Mouse (Mus musculus) liver, adult (tissue): ENCODE data around the gene Vmn1r188.
"Not testable (repeated sequence)": the region's sequence is repeated elsewhere in the genome, so short reads cannot be mapped to it uniquely, and the experiment has no call there.

Experiments used
- GATA4 ChIP-seq: IDR thresholded peaks from 2 replicates; pipeline ENCODE4 v1.6.1; 2014; ENCODE audit warnings: mild to moderate bottlenecking, low read length; ENCODE audit not compliant: insufficient replicate concordance

The Vmn1r188 gene

DNA sequence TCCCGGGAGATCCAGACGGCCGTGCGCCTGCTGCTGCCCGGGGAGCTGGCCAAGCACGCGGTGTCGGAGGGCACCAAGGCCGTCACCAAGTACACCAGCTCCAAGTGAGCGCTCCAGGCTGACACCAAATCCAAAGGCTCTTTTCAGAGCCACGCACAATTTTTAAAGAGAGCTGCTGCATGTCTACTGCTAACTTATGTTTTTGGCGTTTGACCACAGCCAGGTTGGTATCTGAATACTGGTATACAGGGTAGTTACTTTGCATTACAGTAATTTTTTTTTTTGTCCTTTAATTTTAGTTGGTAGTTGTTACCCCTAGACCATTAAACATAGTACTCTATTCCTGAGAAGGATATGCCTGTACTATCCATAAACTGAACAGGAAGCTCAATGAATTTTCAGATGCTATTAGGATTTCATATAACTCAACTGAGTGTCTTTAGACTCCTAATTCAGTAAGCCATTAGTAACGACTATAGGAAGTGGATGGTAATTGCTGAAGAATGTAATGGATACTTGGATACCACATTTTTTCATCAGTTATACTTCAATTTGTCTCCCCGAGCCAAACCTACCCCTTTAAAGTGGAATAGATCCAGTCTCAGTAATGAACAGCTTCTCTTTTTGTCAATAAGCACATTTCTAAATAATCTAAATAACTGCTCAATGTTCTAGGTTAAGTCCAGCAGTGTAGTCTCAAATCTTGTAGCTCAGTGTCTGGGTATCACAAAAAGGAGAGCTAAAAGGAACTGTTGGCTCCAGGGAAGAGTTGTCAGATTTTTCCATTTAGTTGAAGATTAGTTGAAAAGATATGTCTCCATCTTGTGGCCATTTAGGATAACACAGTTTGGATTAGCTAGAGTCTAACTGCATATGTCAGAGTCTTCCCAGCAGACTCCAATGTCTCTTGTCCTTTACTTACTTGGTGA lies 40.5 kb upstream of the Vmn1r188 start:
- no peak for TF ChIP-seq GATA4

DNA sequence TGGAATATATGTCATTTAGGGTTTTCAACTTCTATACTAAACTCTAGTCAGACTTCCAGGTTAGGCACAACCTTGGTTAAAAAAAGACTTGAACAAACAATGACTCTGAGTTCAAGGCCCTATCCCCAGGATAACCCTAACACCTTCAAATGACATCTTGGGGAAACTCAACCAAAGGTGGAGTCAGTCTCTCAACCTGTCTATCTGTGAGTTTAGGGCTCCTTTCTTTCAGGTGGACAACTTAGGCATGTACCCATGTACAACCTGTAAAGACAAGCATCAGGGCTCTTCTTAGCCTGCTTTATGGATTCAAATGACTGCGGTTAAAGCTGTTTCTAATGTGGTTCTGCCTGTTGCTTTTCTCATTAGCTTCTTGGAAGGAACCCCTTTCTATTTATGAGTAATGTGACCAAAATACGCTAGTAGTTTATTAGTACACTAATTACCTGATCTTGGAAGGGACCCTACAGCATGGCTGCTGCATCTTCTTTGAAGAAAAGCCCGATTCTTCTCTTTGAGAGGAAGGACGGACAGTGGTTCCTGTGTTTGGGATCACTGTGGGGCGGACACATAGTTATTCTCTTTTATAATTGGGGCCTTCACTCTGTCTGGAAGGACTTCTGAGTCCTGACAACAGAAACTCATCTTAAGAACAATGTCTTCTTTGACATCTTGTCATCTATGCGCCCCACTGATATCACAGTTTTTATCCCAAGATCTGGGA lies 39.6 kb upstream of the Vmn1r188 start:
- TF ChIP-seq GATA4, result no peak

DNA sequence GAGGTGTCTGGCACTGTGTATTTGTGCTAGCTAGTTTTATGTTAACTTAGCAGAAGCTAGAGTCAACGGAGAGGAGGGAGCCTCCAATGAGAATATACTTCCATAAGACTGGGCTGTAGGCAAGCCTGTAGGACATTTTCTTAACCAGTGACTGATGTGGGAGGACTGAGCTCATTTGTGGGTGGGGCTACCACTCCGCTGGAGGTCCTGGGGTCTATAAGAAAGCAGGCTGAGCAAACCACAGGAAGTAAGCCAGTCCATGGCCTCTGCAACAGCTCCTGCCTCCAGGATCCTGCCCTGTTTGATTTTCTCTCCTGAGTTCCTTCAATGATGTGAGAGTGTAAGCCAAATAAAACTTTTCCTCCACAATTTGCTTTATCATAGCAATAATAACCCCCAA lies 38.9 kb upstream of the Vmn1r188 start:
- no peak for TF ChIP-seq GATA4

DNA sequence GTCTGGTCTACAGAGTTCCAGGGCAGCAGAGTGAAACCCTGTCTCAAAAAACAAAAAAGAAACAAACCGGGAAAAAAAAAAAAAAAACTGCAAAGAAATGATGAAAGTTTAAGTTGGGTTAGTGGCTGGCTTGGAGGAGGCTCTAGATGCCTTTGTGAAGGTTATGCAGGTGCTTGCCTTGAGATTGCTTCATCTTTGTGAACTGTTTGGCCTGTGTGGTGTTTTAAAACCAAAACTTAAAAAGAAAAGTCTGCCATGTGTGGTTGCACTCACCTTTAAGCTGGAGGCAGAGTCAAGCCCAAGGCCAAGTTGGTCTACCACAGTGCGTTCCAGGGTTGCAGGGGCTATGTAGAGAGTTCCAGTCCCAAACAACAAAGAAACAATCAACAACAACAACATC lies 35.2 kb upstream of the Vmn1r188 start:
- no peak for TF ChIP-seq GATA4

DNA sequence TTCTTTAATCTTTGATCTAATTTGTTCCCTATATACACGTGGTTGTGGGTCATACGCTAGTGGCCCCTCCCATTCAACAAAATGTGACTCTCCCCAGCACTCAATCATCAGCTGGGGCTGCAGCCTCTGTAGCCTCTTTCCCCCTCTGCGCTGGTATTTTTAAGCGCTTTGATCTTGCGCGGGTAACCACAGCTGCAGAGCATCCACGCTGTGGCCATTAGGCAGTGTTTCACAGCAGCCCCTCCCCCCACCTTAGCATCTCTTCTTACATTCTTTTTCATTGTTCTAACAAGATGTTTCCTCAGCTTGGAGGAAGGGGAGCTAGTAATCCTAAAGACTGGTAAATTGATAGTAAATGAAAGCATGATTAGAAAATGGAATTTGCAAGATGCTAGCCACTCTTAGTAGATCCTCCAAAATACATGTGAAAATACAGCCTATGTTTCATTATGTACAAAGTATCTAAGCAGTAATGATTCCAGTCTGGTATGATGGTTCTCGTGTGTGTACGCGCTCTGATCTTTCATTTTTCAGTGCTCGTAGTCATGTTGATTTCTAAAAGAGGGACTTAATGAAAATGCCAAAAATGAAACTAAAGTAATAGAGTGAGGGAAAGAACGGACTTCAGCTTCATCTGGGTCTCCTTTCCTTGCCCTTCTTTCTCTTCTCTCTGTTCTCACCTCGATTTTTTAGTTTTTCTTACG lies 34.4 kb upstream of the Vmn1r188 start:
- no peak for TF ChIP-seq GATA4

DNA sequence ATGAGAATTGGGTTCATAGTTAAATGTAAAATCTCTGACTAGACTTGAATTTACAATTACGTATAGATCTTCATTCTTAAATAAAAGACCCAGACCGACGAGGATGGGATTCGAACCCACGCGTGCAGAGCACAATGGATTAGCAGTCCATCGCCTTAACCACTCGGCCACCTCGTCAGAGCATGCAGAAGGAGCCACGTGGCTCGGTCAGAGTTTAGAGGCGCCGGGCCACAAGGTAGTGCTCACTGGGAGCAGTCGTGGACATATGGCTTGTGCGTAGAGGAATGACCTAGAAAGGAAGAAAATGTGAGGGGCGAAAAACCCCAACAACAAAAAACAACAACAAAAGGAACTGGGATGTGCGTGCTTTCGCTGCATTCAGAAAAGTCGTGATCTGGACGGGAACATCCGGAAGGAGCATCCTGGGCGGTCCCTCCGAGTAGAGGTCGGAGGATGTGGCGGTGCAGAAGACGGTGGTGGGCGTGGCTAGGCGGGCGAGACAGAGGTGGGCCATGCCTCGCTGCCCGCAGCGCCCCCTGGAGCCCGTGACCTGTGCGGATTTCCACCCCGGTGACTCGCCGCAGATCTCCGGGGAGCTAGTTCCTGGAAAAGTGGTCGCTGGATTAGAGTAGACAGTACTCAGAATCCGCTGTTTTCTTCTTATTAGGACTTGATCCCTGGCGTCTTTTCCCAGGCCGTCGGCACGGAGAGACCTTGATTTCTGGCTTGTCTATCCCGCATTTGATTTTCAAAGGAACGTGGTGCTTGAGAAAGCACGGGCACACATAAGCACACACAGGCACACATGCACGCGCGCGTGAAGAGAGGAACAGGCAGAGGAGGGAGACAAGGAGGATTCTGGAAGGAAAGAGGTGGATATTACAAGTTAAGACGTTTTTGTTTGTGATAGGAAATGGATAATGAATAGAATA lies 33.4 kb upstream of the Vmn1r188 start:
- TF ChIP-seq GATA4, result peak; percentile 52; the same call in 1 of the 2 replicates

DNA sequence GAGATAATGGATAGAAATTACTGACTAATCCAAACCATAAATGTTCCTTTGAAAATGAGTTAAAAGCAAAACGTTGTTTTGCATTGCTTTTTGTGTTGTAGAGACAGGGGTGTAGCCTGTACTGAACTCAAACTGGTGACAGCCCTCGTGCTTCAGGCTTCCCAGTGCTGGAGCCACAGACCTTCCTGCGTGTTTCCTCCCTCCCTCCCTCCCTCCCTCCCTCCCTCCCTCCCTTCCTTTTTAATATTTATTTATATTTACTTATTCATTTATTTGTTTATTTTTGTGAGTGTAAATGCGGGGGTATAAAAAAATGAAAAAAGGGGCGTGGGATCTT lies 32.7 kb upstream of the Vmn1r188 start:
- TF ChIP-seq GATA4, result no peak

DNA sequence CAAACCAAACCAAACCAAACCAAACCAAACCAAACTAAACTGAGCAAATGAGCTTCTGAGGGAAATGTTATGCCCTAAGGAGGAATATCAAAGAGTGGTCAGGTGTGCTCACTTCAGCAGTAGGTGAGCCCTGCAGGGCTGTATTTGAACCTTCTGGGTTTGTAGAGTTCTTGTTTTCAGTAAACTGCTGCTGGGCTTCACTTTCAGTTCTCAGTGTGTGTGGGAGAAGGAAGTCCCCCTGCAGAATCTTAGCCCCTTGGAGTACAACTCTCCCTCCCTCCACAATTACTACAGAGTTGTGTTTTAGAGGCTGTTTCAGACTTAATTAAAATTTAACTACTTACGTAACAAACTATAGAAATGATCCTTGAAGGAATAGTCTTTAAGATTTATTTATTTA lies 30.5 kb upstream of the Vmn1r188 start:
- TF ChIP-seq GATA4, result no peak

DNA sequence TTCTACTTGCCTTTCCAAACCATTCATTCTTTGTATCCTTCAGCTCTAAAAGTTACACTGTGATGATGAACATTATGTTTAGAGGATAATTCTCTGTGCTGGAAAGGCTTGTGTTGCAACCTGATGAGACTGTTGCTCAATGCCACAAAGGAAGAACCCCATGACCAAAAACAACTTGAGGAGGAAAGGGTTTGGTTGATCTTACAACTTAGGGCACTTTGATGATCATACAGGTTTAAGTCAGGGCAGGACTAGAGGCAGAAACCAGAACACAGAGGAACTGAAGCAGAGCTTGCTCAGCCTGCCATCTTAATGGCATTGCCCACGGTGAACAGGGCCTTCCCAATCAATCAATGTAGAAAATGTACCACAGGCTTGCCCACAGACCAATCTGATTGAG lies 22.8 kb upstream of the Vmn1r188 start:
- TF ChIP-seq GATA4, result no peak

DNA sequence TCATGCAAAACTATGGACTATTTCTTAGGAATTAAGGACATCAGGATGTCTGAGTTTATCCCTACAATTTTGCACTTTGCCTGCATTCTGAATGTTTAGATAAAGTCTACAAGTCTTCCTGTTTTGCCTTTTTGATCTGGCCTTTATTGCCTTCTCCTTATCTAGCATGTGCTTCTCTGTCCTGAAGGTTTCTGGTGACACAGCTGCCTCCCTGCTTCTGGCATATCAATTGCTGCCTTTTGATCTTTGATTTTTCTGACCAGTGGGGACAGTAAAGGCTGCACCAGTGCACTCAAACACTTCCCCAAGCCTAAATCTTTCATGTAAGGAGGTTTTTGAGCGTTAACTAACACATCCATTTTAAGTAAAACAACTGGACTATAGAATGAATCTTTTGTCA lies 20.8 kb upstream of the Vmn1r188 start:
- TF ChIP-seq GATA4, result no peak

DNA sequence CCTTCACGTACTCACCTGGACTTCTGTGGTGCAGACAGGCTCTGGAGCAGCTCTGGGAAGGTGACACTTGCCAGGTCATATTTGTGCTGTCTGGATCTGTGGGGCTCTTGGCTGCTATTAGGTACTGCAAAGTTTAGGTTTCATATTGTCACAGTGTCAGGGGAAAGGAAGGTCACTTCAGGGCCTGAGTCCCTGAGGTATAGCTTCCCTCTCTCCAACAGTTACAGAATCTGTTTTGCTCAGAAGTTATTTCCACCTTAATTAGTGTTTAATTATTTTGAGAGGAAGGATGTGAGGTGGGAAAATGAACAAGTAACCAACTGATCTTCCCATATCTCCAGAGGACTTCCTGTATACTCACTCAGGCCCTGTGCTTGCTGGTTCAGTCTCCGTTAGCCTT lies 21.5 kb downstream of the Vmn1r188 start, which contains the start of gene Vmn1r189:
Gene Vmn1r189, minus strand, starts transcription at position 101 of the 400 bp plus-strand sequence.
- not testable (repeated sequence) for TF ChIP-seq GATA4
